Mouse (Mus musculus): ENCODE measurements around the gene Copg2. TPM values are rescaled to one million over a fixed set of nuclear protein-coding genes. Genes with fewer than 3 reads are reported as not detected.

Copg2 gene
- polyA plus RNA-seq, 1 experiment from 2014 or later = 15.9 TPM

- no peak for ATAC-seq
- Histone ChIP-seq H3K4me1 (ENCODE audit: insufficient read depth, low read depth, low read length) (no peaks in the 10 kb centered on the region), H3K9me3 (ENCODE audit: low read length) (no peaks in the 10 kb centered on the region), H3K27ac (ENCODE audit: low read length) (no peak overlapping the region), H3K4me3 (ENCODE audit: low read depth, low read length) (no peak overlapping the region), H3K27me3 (replicated peaks; ENCODE audit: insufficient read depth, low read length) (no peaks in the 10 kb centered on the region), H3K4me2 (replicated peaks; ENCODE audit: low read depth, low read length) (no peak overlapping the region), H3K9ac (replicated peaks; ENCODE audit: low read depth) (no peak overlapping the region), H3K36me3 (ENCODE audit: insufficient read depth, low read length) (no peaks in the 10 kb centered on the region)
- no peak for DNase-seq (ENCODE audit: low spot score)
- no peak for TF ChIP-seq EP300 (IDR thresholded peaks at IDR 0.05)
- no peak for TF ChIP-seq CTCF (IDR thresholded peaks at IDR 0.05)
- WGBS = 60% methylated on average over 3 of the region's 3 CpGs
Measured at GRCm38 (mm10) chr6:30907970-30908369, 11.4 kb upstream of the Copg2 start.

- H3K9me3 ChIP-seq (ENCODE audit: low read length) = no peaks in the 10 kb centered on the region
- H3K36me3 ChIP-seq (ENCODE audit: insufficient read depth, low read length) = no peaks in the 10 kb centered on the region
- no peaks in the 10 kb centered on the region for H3K27me3 ChIP-seq (replicated peaks; ENCODE audit: insufficient read depth, low read length)
- H3K9ac ChIP-seq (replicated peaks; ENCODE audit: low read depth) = no peak overlapping the region
- no peak overlapping the region for H3K27ac ChIP-seq (ENCODE audit: low read length)
- DNase-seq (ENCODE audit: low spot score) (no peak), ATAC-seq (no peak)
- TF ChIP-seq EP300 (IDR thresholded peaks at IDR 0.05) (no peak), CTCF (IDR thresholded peaks at IDR 0.05) (no peak)
- 78% methylated on average over 5 of the region's 5 CpGs for WGBS
- H3K4me3 ChIP-seq (ENCODE audit: low read depth, low read length) = no peak overlapping the region
- no peaks in the 10 kb centered on the region for H3K4me1 ChIP-seq (ENCODE audit: insufficient read depth, low read depth, low read length)
- H3K4me2 ChIP-seq (replicated peaks; ENCODE audit: low read depth, low read length) = no peak overlapping the region
Measured at GRCm38 (mm10) chr6:30904911-30905310, 8.3 kb upstream of the Copg2 start.

- H3K4me3 ChIP-seq (ENCODE audit: low read depth, low read length) = no peak overlapping the region
- H3K9ac ChIP-seq (replicated peaks; ENCODE audit: low read depth) = no peak overlapping the region
- DNase-seq (ENCODE audit: low spot score) (no peak), ATAC-seq (no peak)
- TF ChIP-seq EP300 (IDR thresholded peaks at IDR 0.05) = no peak
- TF ChIP-seq CTCF (IDR thresholded peaks at IDR 0.05) = no peak
- H3K9me3 ChIP-seq (ENCODE audit: low read length) = no peaks in the 10 kb centered on the region
- H3K36me3 ChIP-seq (ENCODE audit: insufficient read depth, low read length) = no peaks in the 10 kb centered on the region
- H3K4me1 ChIP-seq (ENCODE audit: insufficient read depth, low read depth, low read length) = no peaks in the 10 kb centered on the region
- WGBS = 47% methylated on average over 3 of the region's 3 CpGs
- H3K4me2 ChIP-seq (replicated peaks; ENCODE audit: low read depth, low read length) = no peak overlapping the region
- H3K27ac ChIP-seq (ENCODE audit: low read length) = no peak overlapping the region
- no peaks in the 10 kb centered on the region for H3K27me3 ChIP-seq (replicated peaks; ENCODE audit: insufficient read depth, low read length)
Measured at GRCm38 (mm10) chr6:30904033-30904432, 7.4 kb upstream of the Copg2 start.

GRCm38 (mm10) chr6:30897520-30897919 lies 926 bp upstream of the Copg2 start:
- peak overlapping the region; percentile 66; the same call in 1 of the 2 replicates for H3K4me2 ChIP-seq (replicated peaks; ENCODE audit: low read depth, low read length)
- DNase-seq (ENCODE audit: low spot score) = no peak
- H3K9me3 ChIP-seq (ENCODE audit: low read length) = no peaks in the 10 kb centered on the region
- no peaks in the 10 kb centered on the region; the same call in 1 of the 2 replicates for H3K4me1 ChIP-seq (ENCODE audit: insufficient read depth, low read depth, low read length)
- no peak for ATAC-seq
- H3K9ac ChIP-seq (replicated peaks; ENCODE audit: low read depth) = no peak overlapping the region
- TF ChIP-seq CTCF (IDR thresholded peaks at IDR 0.05) (no peak), EP300 (IDR thresholded peaks at IDR 0.05) (no peak)
- 57% methylated on average over 6 of the region's 6 CpGs for WGBS
- no peak overlapping the region for H3K4me3 ChIP-seq (ENCODE audit: low read depth, low read length)
- no peaks in the 10 kb centered on the region for H3K36me3 ChIP-seq (ENCODE audit: insufficient read depth, low read length)
- no peaks in the 10 kb centered on the region for H3K27me3 ChIP-seq (replicated peaks; ENCODE audit: insufficient read depth, low read length)
- H3K27ac ChIP-seq (ENCODE audit: low read length) = no peak overlapping the region

GRCm38 (mm10) chr6:30896986-30897327 lies 363 bp upstream of the Copg2 start:
- Histone ChIP-seq H3K36me3 (ENCODE audit: insufficient read depth, low read length) (no peaks in the 10 kb centered on the region), H3K9me3 (ENCODE audit: low read length) (no peaks in the 10 kb centered on the region), H3K4me1 (ENCODE audit: insufficient read depth, low read depth, low read length) (no peaks in the 10 kb centered on the region; the same call in 1 of the 2 replicates), H3K27me3 (replicated peaks; ENCODE audit: insufficient read depth, low read length) (no peaks in the 10 kb centered on the region), H3K4me3 (ENCODE audit: low read depth, low read length) (peak overlapping the region; percentile 84), H3K27ac (ENCODE audit: low read length) (peak overlapping the region; percentile 58), H3K9ac (replicated peaks; ENCODE audit: low read depth) (no peak overlapping the region), H3K4me2 (replicated peaks; ENCODE audit: low read depth, low read length) (peak overlapping the region; percentile 66)
- DNase-seq (ENCODE audit: low spot score) (no peak), ATAC-seq (peak; percentile 1)
- 18% methylated on average over 8 of the region's 8 CpGs for WGBS
- TF ChIP-seq CTCF (IDR thresholded peaks at IDR 0.05) (no peak), EP300 (IDR thresholded peaks at IDR 0.05) (0 out of 2 replicates have a peak, but pooled peaks have one; percentile 25)

- TF ChIP-seq CTCF (IDR thresholded peaks at IDR 0.05) = no peak
- TF ChIP-seq EP300 (IDR thresholded peaks at IDR 0.05) = no peak
- DNase-seq (ENCODE audit: low spot score) = no peak
Measured at GRCm38 (mm10) chr6:30895819-30896194, 787 bp downstream of the Copg2 start.

GRCm38 (mm10) chr6:30893081-30893480 lies 3.5 kb downstream of the Copg2 start:
- H3K9me3 ChIP-seq (ENCODE audit: low read length) = no peaks in the 10 kb centered on the region
- ATAC-seq = peak; percentile 6; the same call in 1 of the 2 replicates

More at GRCm38 (mm10) chr6:30895819-30896194, 787 bp downstream of the Copg2 start:
- H3K4me3 ChIP-seq (ENCODE audit: low read depth, low read length) = peak overlapping the region; percentile 84
- ATAC-seq = no peak
- H3K4me1 ChIP-seq (ENCODE audit: insufficient read depth, low read depth, low read length) = no peaks in the 10 kb centered on the region; the same call in 1 of the 2 replicates
- no peaks in the 10 kb centered on the region for H3K9me3 ChIP-seq (ENCODE audit: low read length)
- peak overlapping the region; percentile 76 for H3K9ac ChIP-seq (replicated peaks; ENCODE audit: low read depth)
- H3K4me2 ChIP-seq (replicated peaks; ENCODE audit: low read depth, low read length) = peak overlapping the region; percentile 66
- 18% methylated on average over 3 of the region's 3 CpGs for WGBS
- no peaks in the 10 kb centered on the region for H3K36me3 ChIP-seq (ENCODE audit: insufficient read depth, low read length)
- H3K27me3 ChIP-seq (replicated peaks; ENCODE audit: insufficient read depth, low read length) = no peaks in the 10 kb centered on the region
- peak overlapping the region; percentile 93 for H3K27ac ChIP-seq (ENCODE audit: low read length)

More at GRCm38 (mm10) chr6:30893081-30893480, 3.5 kb downstream of the Copg2 start:
- no peak overlapping the region for H3K4me2 ChIP-seq (replicated peaks; ENCODE audit: low read depth, low read length)
- H3K27me3 ChIP-seq (replicated peaks; ENCODE audit: insufficient read depth, low read length) = no peaks in the 10 kb centered on the region
- no peaks in the 10 kb centered on the region; the same call in 1 of the 2 replicates for H3K4me1 ChIP-seq (ENCODE audit: insufficient read depth, low read depth, low read length)
- no peak overlapping the region for H3K4me3 ChIP-seq (ENCODE audit: low read depth, low read length)
- no peak overlapping the region for H3K9ac ChIP-seq (replicated peaks; ENCODE audit: low read depth)
- TF ChIP-seq EP300 (IDR thresholded peaks at IDR 0.05) (no peak; the same call in 1 of the 2 replicates), CTCF (IDR thresholded peaks at IDR 0.05) (no peak)
- no peak overlapping the region for H3K27ac ChIP-seq (ENCODE audit: low read length)
- H3K36me3 ChIP-seq (ENCODE audit: insufficient read depth, low read length) = peaks cover 7% of the 10 kb centered on the region; the same call in 1 of the 2 replicates
- DNase-seq (ENCODE audit: low spot score) = peak; percentile 80
- 59% methylated on average over 4 of the region's 4 CpGs for whole genome bisulfite sequencing

Measured in lung, postnatal 0 days (tissue).